Mouse (Mus musculus) kidney, embryonic 16.5 days (tissue): Measurements from ENCODE around the gene Mamstr. TPM values are rescaled to one million over a fixed set of nuclear protein-coding genes. Genes with fewer than 3 reads are reported as not detected.

Source experiments
- ATAC-seq: fragments of 200-750 bp; cut with Nextera tagmentation; 2 replicates; pipeline ENCODE4 v1.8.0; 2017; ENCODE audit warnings: moderate TSS enrichment; ENCODE audit not compliant: low FRiP score, low TSS enrichment
- H3K27ac ChIP-seq: fragments of 300-500 bp; sonication (generic); 2 replicates; pipeline ENCODE4 v1.5.1; 2014; ENCODE audit warnings: low read length
- H3K27me3 ChIP-seq: fragments of 300-500 bp; sonication (generic); 2 replicates; pipeline ENCODE4 v1.6.1; 2014; ENCODE audit warnings: low read length, control low read depth, mixed read lengths; ENCODE audit not compliant: insufficient read depth
- H3K36me3 ChIP-seq: fragments of 300-500 bp; sonication (generic); 2 replicates; pipeline ENCODE4 v1.6.1; 2014; ENCODE audit warnings: low read length, control low read depth, mixed read lengths; ENCODE audit not compliant: insufficient read depth
- H3K4me1 ChIP-seq: fragments of 300-500 bp; sonication (generic); 2 replicates; pipeline ENCODE4 v1.6.1; 2014; ENCODE audit warnings: low read length, control low read depth, mixed read lengths; ENCODE audit not compliant: insufficient read depth
- H3K4me2 ChIP-seq: fragments of 300-500 bp; sonication (generic); replicated peaks from 2 replicates; pipeline ENCODE4 v1.6.1; 2014; ENCODE audit warnings: low read depth, low read length
- H3K4me3 ChIP-seq: fragments of 300-500 bp; sonication (generic); 2 replicates; pipeline ENCODE4 v1.5.1; 2014; ENCODE audit warnings: mild to moderate bottlenecking, low read length
- H3K9ac ChIP-seq: fragments of 300-500 bp; sonication (generic); replicated peaks from 2 replicates; pipeline ENCODE4 v1.6.1; 2014; ENCODE audit warnings: low read length
- H3K9me3 ChIP-seq: fragments of 300-500 bp; sonication (generic); 2 replicates; pipeline ENCODE4 v1.6.1; 2016; ENCODE audit warnings: low read length, control low read depth
- WGBS: fragments of 180-500 bp; shearing (Covaris S2); extraction: QIAGEN DNeasy Blood & Tissue Kit; methylation state at CpG from one replicate; pipeline ENCODE4 v1.1.7; 2014; 5-methylcytosine and 5-hydroxymethylcytosine counted together
- polyA plus RNA-seq: library from polyadenylated mRNA; unstranded; fragments of >200 nt; fragmentation: Nextera tagmentation; extraction: Ambion mirVana; gene quantifications from 2 replicates; pipeline ENCODE4 v1.2.1, GENCODE M21; 2015

Mamstr gene
- polyA plus RNA-seq, 1 experiment from 2014 or later: 9.0 TPM

GRCm38 (mm10) chr7:45605704-45606289, 34.0 kb upstream of the Mamstr start:
- no peak overlapping the region for H3K27ac ChIP-seq
- H3K36me3 ChIP-seq: no peaks in the 10 kb centered on the region
- H3K27me3 ChIP-seq: no peaks in the 10 kb centered on the region
- no peaks in the 10 kb centered on the region for H3K9me3 ChIP-seq
- ATAC-seq: no peak
- no peak overlapping the region for H3K4me2 ChIP-seq
- no peak overlapping the region for H3K4me3 ChIP-seq
- 64% methylated on average over 9 of the region's 9 CpGs for WGBS
- no peaks in the 10 kb centered on the region for H3K4me1 ChIP-seq
- H3K9ac ChIP-seq: no peak overlapping the region

- ATAC-seq: no peak
- 74% methylated on average over 1 of the region's 1 CpGs for WGBS
- no peaks in the 10 kb centered on the region for H3K9me3 ChIP-seq
- no peak overlapping the region for H3K4me2 ChIP-seq
- no peaks in the 10 kb centered on the region for H3K27me3 ChIP-seq
- no peaks in the 10 kb centered on the region for H3K4me1 ChIP-seq
- no peaks in the 10 kb centered on the region for H3K36me3 ChIP-seq
- no peak overlapping the region for H3K4me3 ChIP-seq
- no peak overlapping the region for H3K9ac ChIP-seq
- no peak overlapping the region for H3K27ac ChIP-seq
Observed at GRCm38 (mm10) chr7:45609511-45609910, 30.3 kb upstream of the Mamstr start.

- no peaks in the 10 kb centered on the region for H3K36me3 ChIP-seq
- H3K9ac ChIP-seq: no peak overlapping the region
- H3K4me3 ChIP-seq: no peak overlapping the region
- H3K9me3 ChIP-seq: no peaks in the 10 kb centered on the region
- ATAC-seq: peak; percentile 40
- peaks cover 16% of the 10 kb centered on the region for H3K4me1 ChIP-seq
- 22% methylated on average over 6 of the region's 6 CpGs for WGBS
- no peak overlapping the region for H3K4me2 ChIP-seq
- no peak overlapping the region for H3K27ac ChIP-seq
- H3K27me3 ChIP-seq: peaks cover 23% of the 10 kb centered on the region
Observed at GRCm38 (mm10) chr7:45616277-45616676, 23.5 kb upstream of the Mamstr start.

GRCm38 (mm10) chr7:45617042-45617695, 22.6 kb upstream of the Mamstr start, which contains the start of gene Fut1:
TSS of gene Fut1 (plus strand) at chr7:45617289.
- Histone ChIP-seq H3K27me3 (peaks cover 23% of the 10 kb centered on the region), H3K9ac (peak within 1 kb of the TSS; percentile 46; the same call in 1 of the 2 replicates), H3K4me1 (peaks cover 16% of the 10 kb centered on the region), H3K4me3 (peak within 1 kb of the TSS; percentile 30), H3K9me3 (no peaks in the 10 kb centered on the region), H3K36me3 (no peaks in the 10 kb centered on the region), H3K4me2 (peak within 1 kb of the TSS; percentile 59), H3K27ac (no peak within 1 kb of the TSS)
- ATAC-seq: peak; percentile 40; the same call in 1 of the 2 replicates
- WGBS: 6% methylated on average over 30 of the region's 31 CpGs

GRCm38 (mm10) chr7:45618316-45618715, 21.5 kb upstream of the Mamstr start:
- Histone ChIP-seq H3K4me1 (peaks cover 16% of the 10 kb centered on the region), H3K36me3 (no peaks in the 10 kb centered on the region), H3K9ac (no peak overlapping the region), H3K4me3 (no peak overlapping the region), H3K9me3 (no peaks in the 10 kb centered on the region), H3K4me2 (no peak overlapping the region), H3K27me3 (peaks cover 23% of the 10 kb centered on the region), H3K27ac (no peak overlapping the region)
- 87% methylated on average over 5 of the region's 5 CpGs for WGBS
- no peak for ATAC-seq

GRCm38 (mm10) chr7:45619592-45619991, 20.2 kb upstream of the Mamstr start:
- Histone ChIP-seq H3K4me3 (no peak overlapping the region), H3K9ac (no peak overlapping the region), H3K27me3 (peaks cover 23% of the 10 kb centered on the region), H3K4me2 (no peak overlapping the region), H3K36me3 (no peaks in the 10 kb centered on the region), H3K27ac (no peak overlapping the region), H3K4me1 (peaks cover 16% of the 10 kb centered on the region), H3K9me3 (no peaks in the 10 kb centered on the region)
- ATAC-seq: no peak
- 85% methylated on average over 5 of the region's 5 CpGs for WGBS

GRCm38 (mm10) chr7:45621443-45621842, 18.3 kb upstream of the Mamstr start, which contains the start of gene Izumo1:
TSS of gene Izumo1 (plus strand) at chr7:45621811.
- WGBS: 37% methylated on average over 9 of the region's 9 CpGs
- Histone ChIP-seq H3K27me3 (peaks cover 18% of the 10 kb centered on the region), H3K36me3 (no peaks in the 10 kb centered on the region), H3K4me3 (no peak within 1 kb of the TSS), H3K9me3 (no peaks in the 10 kb centered on the region), H3K9ac (no peak within 1 kb of the TSS), H3K4me1 (peaks cover 12% of the 10 kb centered on the region), H3K27ac (no peak within 1 kb of the TSS), H3K4me2 (no peak within 1 kb of the TSS)
- no peak for ATAC-seq

GRCm38 (mm10) chr7:45623507-45623906, 16.3 kb upstream of the Mamstr start:
- Histone ChIP-seq H3K9me3 (no peaks in the 10 kb centered on the region), H3K27ac (no peak overlapping the region), H3K27me3 (0 out of 2 replicates have a peak, but pooled peaks cover 9% of the 10 kb centered on the region), H3K36me3 (no peaks in the 10 kb centered on the region), H3K9ac (no peak overlapping the region), H3K4me1 (peaks cover 4% of the 10 kb centered on the region; the same call in 1 of the 2 replicates), H3K4me3 (no peak overlapping the region), H3K4me2 (no peak overlapping the region)
- WGBS: 92% methylated on average over 11 of the region's 11 CpGs
- no peak for ATAC-seq

- Histone ChIP-seq H3K4me3 (no peak overlapping the region), H3K27ac (no peak overlapping the region), H3K4me2 (no peak overlapping the region), H3K9ac (no peak overlapping the region), H3K9me3 (no peaks in the 10 kb centered on the region), H3K36me3 (no peaks in the 10 kb centered on the region), H3K4me1 (peaks cover 6% of the 10 kb centered on the region; the same call in 1 of the 2 replicates), H3K27me3 (0 out of 2 replicates have a peak, but pooled peaks cover 3% of the 10 kb centered on the region)
- ATAC-seq: no peak
- 54% methylated on average over 3 of the region's 3 CpGs for WGBS
Observed at GRCm38 (mm10) chr7:45624718-45625117, 15.1 kb upstream of the Mamstr start.

- Histone ChIP-seq H3K4me1 (peaks cover 6% of the 10 kb centered on the region; the same call in 1 of the 2 replicates), H3K9ac (no peak overlapping the region), H3K4me3 (no peak overlapping the region), H3K36me3 (no peaks in the 10 kb centered on the region), H3K4me2 (no peak overlapping the region), H3K27ac (no peak overlapping the region), H3K9me3 (no peaks in the 10 kb centered on the region), H3K27me3 (0 out of 2 replicates have a peak, but pooled peaks cover 3% of the 10 kb centered on the region)
- 87% methylated on average over 8 of the region's 8 CpGs for WGBS
- ATAC-seq: no peak
Observed at GRCm38 (mm10) chr7:45625481-45625880, 14.3 kb upstream of the Mamstr start.
